Mouse (Mus musculus) spleen, embryonic (tissue): ENCODE results near the gene Npas2.

Source experiments
- CTCF ChIA-PET: fragments of 350-600 bp; sonication (Branson Sonifier 250); formaldehyde crosslinking; loops from one replicate; lab custom pipeline; 2022; lab: Charles Lee

Npas2 gene

DNA sequence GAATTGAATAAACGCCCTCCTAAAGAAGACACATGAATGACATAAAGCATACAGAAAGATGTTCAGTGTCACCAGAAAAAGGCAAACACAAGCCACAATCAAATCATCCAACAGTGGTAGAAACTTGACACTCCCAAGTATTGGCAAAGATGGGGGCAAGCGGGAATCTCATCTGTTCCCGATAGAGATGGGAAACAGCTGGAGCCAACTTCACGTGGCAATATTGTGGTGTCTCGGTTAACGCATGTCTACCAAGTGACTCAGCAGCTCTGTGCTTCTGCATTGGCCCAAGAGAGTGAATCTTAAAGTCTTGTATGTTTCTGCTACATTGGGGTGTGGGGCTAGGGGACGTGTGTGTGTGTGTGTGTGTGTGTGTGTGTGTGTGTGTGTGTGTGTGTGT is 89.8 kb downstream of the Npas2 start:
- CTCF ChIA-PET, result no interaction called here

GRCm38 (mm10) chr1:39284786-39285185 is 91.3 kb downstream of the Npas2 start:
- CTCF ChIA-PET, result interaction anchor here (0.5 kb wide), 1 partner anchor 19 kb away, joined by 4 read pairs; no protein-coding TSS in a partner anchor

DNA sequence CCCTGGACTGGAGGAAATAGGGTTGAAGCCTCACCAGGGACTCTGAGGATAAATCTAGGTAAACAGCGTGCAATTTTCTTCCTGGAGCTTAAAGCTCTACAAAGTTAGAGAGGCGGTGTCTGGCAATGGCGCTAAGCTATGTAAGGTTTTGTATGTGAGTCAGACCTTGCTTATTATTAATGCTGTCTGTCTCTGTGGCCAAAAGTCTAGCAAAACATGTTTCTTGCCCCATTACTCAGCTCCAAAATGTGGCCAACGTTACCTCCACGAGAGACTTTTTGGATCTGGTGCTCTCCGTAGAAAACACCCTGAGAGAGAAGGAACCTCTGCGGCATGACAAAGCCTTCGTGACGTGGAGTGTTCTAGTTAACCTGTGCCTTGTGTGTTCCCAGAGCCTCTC is 93.5 kb downstream of the Npas2 start:
- CTCF ChIA-PET, result no interaction called here

GRCm38 (mm10) chr1:39287831-39288230 is 94.3 kb downstream of the Npas2 start:
- CTCF ChIA-PET, result no interaction called here

- CTCF ChIA-PET, result no interaction called here
These were observed 94.9 kb downstream of the Npas2 start for GRCm38 (mm10) chr1:39288425-39288824.

GRCm38 (mm10) chr1:39292001-39292400 is 98.5 kb downstream of the Npas2 start:
- CTCF ChIA-PET, result no interaction called here

DNA sequence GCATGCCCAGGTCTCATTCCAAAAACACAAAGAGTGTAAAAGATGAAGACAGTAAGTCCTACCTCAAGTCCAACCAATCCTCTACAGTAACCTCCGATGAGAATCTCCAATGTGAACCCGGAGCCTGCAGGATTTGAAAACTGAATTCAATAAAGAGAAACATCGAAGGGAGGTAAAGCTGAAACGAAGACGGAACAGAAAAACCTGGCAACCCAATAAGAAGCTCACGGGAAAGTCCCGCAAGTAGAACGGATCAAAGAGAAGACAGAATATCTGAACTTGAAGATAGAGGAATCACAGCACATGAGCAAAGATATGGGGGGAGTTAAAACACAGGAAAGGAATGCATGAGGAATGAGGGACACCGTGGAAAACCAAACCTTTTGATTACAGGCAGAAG is 104.8 kb downstream of the Npas2 start:
- CTCF ChIA-PET, result no interaction called here

- CTCF ChIA-PET, result no interaction called here
These were observed 106.7 kb downstream of the Npas2 start for GRCm38 (mm10) chr1:39300243-39300642.

DNA sequence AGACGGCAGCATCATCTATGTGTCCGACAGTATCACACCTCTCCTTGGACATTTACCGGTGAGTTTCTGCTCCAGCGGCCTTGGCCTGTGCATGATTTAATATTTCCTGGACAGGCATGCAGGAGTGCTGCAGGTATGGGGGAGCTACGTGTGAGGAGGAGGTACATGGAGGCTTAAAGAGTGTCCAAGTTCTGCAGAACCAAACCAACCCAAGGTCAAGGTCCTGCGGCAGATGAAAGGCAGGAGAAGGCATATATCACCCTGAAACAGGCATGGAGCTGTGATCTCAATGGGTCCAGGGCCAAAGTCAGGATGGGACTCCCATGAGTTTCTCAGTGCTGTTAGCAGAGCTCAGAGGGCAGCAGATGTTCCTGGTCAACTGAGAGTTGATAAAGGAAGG is 107.1 kb downstream of the Npas2 start:
- CTCF ChIA-PET, result no interaction called here

DNA sequence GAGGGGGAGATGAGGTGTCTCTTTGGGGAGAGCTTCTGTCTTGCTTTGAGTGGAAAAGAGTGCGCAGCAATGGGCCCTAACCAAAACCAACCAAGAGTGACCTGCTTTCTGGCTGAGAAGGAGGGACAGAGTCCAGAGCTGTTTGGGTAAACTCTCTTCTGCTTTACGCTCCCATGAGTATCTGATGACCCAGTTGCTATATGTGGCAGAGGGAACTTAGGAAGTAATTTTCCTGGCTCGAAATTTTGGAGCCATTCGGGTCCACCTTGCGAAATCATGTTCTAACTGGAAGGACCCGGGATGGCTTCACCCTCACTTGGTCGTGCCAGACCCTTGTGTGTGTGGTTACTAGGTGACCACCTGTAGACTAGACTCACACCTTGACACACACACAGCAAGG is 108.7 kb downstream of the Npas2 start:
- CTCF ChIA-PET, result no interaction called here

- CTCF ChIA-PET, result no interaction called here
These were observed 109.6 kb downstream of the Npas2 start for GRCm38 (mm10) chr1:39303054-39303649.

GRCm38 (mm10) chr1:39307291-39307690 is 113.8 kb downstream of the Npas2 start:
- CTCF ChIA-PET, result no interaction called here

DNA sequence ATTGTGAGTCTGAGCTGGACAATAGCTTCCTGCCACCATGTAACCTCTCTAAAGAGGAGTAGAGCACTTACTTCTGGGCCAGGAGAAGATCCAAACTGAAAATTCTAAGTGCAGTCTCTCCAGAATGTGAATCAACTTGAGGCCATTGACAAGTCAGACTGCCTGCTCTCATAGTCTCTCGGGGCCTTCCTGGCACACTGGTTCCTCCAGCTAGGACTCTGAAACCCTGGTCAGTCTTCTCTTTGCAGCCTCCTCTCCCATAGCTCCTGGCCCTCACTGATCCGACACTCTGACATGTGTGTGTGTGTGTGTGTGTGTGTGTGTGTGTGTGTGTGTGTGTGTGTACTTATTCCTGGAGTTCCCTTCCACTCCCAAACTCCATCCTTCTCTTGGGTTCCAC is 114.4 kb downstream of the Npas2 start:
- CTCF ChIA-PET, result no interaction called here

- CTCF ChIA-PET, result no interaction called here
These were observed 116.0 kb downstream of the Npas2 start for GRCm38 (mm10) chr1:39309548-39309947.

- CTCF ChIA-PET, result no interaction called here
These were observed 118.9 kb downstream of the Npas2 start for GRCm38 (mm10) chr1:39312345-39312967.

DNA sequence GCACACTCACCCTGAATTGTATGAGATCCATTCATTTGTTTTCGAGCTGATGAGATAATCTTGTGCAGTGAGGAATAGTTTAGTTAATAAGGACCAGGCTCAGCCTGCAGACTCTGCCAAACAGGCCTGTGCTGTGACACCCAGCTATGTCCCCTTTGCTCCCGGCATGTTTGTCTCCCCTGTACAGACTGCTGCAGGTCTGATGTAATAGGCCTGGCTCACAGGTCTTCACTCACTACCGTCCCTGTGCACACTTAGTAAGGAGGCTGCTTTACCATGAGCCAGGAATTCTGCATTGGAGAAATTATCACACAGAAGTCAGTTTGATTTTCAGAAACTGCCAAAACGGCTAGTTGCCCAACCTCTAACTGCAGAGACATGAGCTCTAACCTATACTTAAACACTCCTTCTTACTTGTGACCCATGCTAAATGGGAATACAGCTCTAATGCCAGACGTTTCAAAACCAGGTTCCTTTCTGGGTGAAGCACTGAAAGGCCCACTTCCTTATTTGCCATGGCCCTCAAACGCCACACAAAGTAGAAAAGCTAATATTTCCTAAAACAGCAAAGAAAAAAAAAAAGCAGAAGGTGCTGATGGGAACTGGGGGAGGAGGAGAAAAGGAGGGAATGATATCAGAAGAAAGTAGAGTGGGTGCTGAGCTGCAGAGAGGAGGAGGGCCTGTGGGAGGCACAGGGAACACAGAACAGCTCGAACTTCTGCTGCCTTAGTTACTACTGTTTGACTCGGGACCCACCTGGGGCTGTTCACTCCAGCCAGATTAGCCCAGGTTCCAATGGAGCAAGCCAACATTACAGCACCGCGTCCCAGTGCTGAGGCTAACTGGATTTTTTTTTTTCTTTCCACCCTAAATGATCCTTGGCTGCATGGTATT is 120.1 kb downstream of the Npas2 start:
- CTCF ChIA-PET, result interaction anchor here (0.6 kb wide), 1 partner anchor 18 kb away, joined by 4 read pairs; no protein-coding TSS in a partner anchor

DNA sequence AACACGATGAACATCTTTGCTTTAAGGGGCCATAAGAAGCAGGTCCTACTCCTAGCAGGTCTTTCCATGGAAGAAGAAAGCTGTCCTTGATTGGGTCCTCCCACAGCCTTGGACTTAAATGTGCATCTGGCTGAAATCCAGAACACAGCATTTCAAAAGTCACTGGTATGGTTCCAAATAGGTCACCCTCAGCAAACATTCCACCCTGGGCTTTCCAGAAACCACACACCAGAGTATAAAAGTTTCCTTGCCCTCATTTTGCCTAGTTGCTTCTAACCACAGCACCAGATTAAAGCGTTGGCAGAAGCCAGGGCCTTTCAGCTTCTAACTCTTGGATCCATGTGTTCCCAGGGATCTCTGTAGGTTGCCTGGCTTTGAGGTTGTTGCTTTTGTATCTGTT is 124.4 kb downstream of the Npas2 start:
- CTCF ChIA-PET, result no interaction called here

- CTCF ChIA-PET, result no interaction called here
These were observed 125.3 kb downstream of the Npas2 start for GRCm38 (mm10) chr1:39318870-39319269.

DNA sequence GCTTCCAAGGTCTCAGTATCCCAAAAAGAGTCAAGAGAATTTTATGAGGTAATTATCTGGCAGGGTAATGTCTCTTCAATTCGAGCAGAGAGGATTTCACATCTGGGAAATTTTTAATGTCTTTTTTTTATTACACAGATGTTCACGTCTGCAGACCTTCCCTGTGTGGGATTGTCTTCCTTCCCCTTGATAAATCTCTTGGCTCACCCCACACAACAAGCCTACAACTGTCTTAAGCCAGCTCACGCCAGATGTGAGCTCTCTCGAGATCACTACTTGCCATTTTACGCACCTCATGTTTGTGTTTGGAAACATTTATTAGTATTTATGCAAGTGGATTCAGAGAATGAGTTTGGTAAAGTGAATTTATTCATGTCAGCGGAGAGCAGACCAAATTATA is 128.4 kb downstream of the Npas2 start:
- CTCF ChIA-PET, result interaction anchor here (0.7 kb wide), 1 partner anchor 98 kb away, joined by 3 read pairs; no protein-coding TSS in a partner anchor

GRCm38 (mm10) chr1:39325228-39325627 is 131.7 kb downstream of the Npas2 start:
- CTCF ChIA-PET, result no interaction called here

DNA sequence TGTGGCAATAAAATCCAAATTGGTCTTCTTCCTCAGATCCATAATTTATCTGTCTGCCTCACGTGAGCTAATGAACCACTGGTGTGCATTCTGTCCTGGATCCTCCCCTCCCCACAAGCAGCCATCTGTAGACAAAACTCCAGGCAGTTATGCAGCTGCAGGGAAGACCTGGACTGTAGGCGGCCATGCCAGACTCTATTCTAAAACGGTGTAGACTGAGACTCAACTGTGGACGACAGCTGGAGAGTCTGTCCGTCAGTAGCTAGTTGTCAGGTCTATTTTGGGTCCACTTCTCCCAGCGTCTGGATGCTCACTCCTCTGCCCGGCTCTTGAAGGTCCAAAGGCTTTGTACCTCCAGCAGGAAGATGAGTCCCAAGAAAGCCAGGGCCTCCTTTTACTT is 134.0 kb downstream of the Npas2 start:
- CTCF ChIA-PET, result no interaction called here

DNA sequence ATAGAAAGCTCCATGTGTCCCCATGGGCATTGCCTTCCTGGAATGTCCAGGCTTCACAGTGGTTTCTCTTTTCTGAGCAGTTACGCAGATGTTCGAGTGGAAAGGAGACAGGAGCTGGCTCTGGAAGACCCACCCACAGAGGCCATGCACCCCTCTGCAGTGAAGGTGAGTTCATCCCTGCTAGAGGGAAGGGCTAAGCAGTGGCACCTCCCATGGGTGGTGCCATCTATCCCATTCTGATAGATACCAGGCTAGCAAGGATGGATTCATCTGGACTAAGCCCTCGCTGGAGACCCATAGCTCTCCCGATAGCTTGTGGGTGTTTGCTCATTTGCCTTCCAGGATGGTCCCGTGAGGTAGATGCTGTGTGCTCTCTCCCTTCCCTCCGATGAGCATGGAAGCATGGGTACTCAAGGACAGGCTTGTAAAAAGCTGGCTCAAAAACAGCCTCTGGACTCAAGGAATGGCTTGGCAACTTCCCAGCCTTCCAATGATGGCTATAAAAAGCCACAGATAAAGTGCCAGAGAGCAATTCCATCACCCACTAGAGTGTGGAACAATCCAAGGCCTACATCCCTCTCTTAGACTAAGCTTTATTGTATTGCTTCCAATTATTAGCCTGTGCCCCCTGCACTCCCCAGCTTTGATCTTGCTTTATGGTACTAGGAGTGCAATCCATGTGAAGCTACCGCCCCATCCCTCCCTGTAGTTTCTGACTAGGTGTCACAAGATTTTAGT is 137.5 kb downstream of the Npas2 start:
- CTCF ChIA-PET, result interaction anchor here (0.6 kb wide), 1 partner anchor 18 kb away, joined by 4 read pairs; no protein-coding TSS in a partner anchor
